Mouse (Mus musculus): Measurements from ENCODE around the gene Gm47985.
A peak's percentile ranks its signal among the peaks of the same experiment; 100 is the strongest.
"Not testable (repeated sequence)": the region's sequence is repeated elsewhere in the genome, so short reads cannot be mapped to it uniquely, and the experiment has no call there.

Gene Gm47985

GRCm38 (mm10) chr1:151182266-151182665 is at the start of gene Gm47985:
TSS of gene Gm47985 (plus strand) at chr1:151182537.
- DNase-seq (ENCODE audit: extremely low spot score), result not testable (repeated sequence)

GRCm38 (mm10) chr1:151132686-151133085 is 49.7 kb upstream of the Gm47985 start:
- no peak for DNase-seq (ENCODE audit: extremely low spot score)

DNA sequence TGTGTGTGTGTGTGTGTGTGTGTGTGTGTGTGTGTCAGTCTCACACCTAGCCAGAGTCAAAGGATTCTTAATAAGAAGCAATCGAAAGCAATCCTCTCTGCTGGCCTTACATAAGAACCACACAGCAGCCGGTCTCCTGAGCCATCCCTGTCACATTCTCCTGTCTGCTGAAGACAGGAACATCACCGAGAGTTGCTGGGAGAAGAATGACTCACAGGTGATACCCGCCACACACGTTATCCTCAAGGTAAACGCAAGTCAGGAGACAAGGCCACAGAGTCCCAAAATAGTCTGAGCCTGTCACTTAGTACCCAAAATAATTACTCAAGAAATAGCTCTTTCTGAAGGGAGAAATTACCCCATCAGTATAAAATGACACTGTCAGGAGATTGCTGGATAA is 43.9 kb upstream of the Gm47985 start:
- no peak for DNase-seq (ENCODE audit: extremely low spot score)

DNA sequence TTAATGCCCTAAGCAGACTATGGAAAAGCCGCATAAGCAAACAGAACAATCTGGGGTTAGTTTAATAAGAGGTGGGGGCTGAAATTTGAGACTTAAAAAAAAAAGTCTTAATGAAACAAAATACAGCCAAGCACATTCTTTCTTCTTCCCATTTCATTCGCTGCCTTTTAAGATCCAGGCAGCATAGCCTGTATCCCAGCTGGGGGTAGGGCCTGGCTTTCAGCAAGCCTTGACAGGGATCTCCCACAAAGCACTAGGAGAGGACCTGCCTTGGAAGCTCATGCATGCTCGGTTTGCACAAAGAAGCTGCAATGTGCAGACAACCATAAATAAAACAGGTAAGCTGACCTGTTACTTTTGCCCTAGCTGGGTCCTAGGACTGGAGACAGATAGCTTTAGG is 41.4 kb upstream of the Gm47985 start:
- no peak for DNase-seq (ENCODE audit: extremely low spot score)

DNA sequence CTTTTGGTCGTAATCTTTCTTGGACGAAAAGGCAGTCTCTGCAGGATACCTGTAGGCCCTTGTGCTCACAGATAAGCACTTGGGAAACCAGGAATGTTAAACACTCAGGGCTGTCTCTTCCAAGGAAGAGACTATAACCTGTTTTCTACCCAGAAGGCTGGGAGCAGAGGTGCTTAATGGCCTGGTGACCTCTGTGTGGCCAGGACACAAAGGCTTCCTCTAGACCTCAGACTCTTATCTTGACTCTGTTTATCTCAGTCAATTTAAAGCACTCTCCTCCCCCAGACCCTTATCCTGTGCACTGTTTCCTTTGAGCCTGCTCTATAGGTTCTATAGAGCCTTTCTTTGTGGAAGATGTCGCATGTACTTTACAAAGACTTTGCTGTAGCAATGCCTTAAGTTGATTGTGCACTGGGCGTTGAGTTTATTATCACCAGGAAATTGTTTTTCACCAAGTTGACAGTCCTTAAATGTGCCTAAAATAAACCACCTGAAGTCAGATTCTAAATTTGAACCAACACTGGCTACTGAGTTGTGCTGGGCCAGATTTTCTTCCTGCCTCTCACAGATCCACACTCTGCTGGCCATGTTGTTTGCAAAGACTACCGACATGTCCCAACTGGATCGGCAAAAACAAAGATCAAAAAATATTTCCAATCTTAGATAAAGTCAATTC is 37.7 kb upstream of the Gm47985 start:
- DNase-seq (ENCODE audit: extremely low spot score), result no peak

DNA sequence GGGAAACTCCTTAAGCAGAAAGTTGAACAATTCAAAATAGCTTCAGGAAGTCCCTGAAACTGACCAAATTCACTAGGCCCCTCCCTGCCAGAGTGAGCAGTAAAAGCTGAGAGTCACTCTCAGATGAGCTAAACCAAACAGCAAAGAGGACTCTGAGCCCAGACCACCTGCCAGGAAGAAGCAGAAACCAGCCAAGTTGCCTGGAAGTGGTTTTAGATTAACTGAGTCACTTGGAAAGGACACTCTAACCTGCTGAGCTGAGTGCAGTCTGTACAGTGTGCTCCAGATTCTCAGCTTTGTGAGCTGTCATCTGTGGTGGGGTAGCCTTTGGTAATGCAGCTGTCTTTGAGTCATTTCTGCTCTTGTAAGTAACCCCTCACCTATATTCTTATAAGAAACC is 34.5 kb upstream of the Gm47985 start:
- DNase-seq (ENCODE audit: extremely low spot score), result no peak

- no peak for DNase-seq (ENCODE audit: extremely low spot score)
These were observed 32.1 kb upstream of the Gm47985 start for GRCm38 (mm10) chr1:151150211-151150610.

- DNase-seq (ENCODE audit: extremely low spot score), result no peak
These were observed 31.2 kb upstream of the Gm47985 start for GRCm38 (mm10) chr1:151151089-151151488.

DNA sequence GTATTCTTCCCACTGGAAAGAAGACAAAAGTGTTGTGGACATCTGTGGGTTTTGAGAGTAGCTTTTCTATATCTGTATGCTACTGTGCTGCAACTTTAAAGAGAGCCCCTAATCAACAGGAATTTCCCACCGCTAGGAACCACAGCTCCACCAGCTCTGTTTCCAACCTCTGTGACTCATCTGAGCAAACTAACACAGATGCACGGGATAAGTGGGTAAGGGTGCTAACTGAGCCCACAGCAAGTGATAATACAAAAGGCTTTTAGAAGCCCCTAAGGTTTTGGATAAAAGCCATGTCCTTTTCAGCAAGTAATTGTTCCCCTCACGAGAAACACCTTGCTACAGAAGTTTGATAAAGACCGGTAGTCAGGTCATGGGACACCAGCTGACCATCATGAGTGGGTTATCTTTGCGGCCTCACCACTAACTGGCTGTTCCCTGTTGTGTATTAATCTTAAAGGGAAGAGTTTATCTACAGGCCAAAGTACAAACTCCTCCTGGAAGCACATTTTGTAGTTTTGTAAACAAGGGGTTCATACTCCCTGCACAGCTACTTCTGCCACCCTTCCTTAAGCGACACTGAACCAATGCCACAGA is 29.2 kb upstream of the Gm47985 start:
- no peak for DNase-seq (ENCODE audit: extremely low spot score)

- DNase-seq (ENCODE audit: extremely low spot score), result not testable (repeated sequence)
These were observed 28.2 kb upstream of the Gm47985 start for GRCm38 (mm10) chr1:151154131-151154530.

DNA sequence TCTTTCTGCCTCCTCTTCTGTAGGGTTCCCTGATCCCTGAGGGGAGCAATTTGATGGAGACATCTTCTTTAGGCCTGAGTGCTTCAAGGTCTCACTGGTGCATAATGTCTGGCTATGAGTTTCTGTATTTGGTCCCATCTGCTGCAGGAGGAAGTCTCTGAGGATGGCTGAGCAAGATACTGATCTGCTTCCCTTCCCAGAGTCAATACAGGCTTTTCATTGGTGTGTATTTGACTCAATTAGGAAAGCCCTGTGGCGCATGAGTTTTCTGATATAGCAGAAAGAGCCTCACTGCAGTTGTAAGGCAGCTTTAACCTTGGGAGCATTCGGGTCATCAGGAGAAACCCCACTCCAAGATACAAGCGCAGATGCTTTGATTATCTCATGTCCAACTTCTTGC is 26.2 kb upstream of the Gm47985 start:
- DNase-seq (ENCODE audit: extremely low spot score), result no peak

DNA sequence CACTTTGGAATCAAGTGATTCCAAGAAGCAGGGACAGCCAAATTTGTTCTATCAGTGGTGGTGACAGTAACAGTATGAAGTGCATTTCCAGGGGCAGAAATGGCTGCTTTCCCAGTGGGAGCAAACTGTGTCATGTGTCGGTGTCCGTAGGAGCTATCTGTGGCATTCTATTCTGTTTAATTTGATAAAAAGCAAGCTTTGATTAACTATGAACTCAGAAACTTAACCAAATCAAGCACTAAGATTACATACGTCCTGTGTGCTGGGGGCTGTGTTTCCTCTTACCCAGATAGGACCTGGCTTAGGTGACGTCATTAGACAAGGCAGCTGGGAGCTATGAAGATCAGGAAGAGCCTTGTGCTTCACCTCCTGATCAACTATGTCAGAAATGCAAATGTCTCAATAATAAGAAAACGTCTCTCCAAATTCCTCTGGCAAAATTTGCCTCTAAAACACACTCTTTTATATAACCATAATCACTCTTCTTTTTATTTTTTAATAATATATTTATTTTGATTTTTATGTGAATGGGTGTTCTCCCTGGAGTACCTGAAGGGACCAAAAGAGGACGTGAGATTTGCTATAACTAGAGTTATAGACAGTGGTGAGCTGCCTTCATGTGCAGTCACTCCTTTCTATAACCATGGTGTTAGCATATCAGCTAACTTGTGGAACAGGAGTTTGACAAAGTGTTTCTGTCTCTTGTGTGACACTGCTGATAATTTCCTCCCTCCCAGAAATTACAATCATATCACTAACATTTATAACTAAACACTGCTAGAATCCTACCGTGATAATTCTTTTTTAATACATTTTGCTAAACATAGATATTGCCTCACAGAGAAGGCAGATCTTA is 25.3 kb upstream of the Gm47985 start:
- no peak for DNase-seq (ENCODE audit: extremely low spot score)

GRCm38 (mm10) chr1:151157963-151158856 is 24.1 kb upstream of the Gm47985 start:
- DNase-seq (ENCODE audit: extremely low spot score), result no peak

DNA sequence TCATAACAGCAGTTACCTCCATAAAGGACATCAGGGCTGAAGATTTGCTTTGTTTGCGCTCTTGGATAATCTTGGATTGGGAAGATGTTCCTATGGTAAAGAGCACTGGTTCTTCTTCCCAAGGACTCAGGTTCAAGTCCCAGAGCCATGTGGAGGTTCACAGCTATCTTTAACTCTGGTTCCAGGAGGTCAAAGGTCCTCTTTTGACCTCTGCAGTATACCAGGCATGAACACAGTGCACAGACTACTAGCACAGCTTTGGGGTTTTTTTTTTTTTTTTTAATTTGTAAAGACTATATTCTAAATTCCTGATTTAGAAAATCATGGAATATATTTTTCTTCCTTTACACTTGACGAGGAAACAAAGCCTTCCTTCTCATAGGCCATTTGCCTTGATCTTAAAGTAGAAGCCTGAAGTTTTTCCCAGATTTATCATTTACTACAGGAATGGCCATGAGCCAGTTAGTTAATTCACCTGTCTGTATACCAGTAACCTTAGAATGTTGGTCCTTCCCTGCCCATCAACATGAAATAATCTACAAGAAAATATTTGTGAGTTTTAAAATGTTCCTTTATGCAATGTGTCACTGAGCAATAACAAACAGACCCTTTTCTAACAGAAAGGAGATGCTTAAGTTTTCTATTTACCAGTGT is 23.4 kb upstream of the Gm47985 start:
- DNase-seq (ENCODE audit: extremely low spot score), result no peak

- no peak for DNase-seq (ENCODE audit: extremely low spot score)
These were observed 16.3 kb upstream of the Gm47985 start for GRCm38 (mm10) chr1:151166031-151166430.

GRCm38 (mm10) chr1:151167297-151168047 is 14.9 kb upstream of the Gm47985 start:
- DNase-seq (ENCODE audit: extremely low spot score), result peak; percentile 33

- no peak for DNase-seq (ENCODE audit: extremely low spot score)
These were observed 13.7 kb upstream of the Gm47985 start for GRCm38 (mm10) chr1:151168637-151169036.

GRCm38 (mm10) chr1:151171572-151172461 is 10.5 kb upstream of the Gm47985 start:
- DNase-seq (ENCODE audit: extremely low spot score), result no peak
